Mouse (Mus musculus): ENCODE measurements around the gene Tmeff1.

DNA sequence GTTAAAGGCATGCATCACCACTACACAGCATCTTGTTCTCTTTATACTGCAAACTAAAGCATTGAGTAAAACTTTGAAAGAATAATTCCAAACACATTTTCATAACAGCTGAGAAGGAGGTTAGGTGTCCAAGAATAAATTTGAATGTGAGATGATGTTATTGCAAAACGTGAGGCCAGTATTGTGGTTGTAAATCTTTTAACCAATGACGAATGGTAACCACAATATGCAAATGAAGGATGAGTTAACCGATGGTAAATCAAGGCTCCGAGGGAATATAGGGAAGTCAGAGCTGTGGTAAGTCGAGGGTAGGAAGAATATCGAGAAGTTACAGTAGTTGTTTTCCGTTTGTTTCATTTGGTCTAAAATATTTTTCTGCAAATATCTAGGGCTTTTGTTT is 89.4 kb downstream of the Tmeff1 start:
- TF ChIP-seq POLR2A (IDR thresholded peaks at IDR 0.05; ENCODE audit: control insufficient read depth, low read depth, low read length) (no peak), CTCF (IDR thresholded peaks at IDR 0.05; ENCODE audit: control insufficient read depth, insufficient read depth, insufficient replicate concordance, low read depth, low read length) (no peak)
